Mouse (Mus musculus): Measurements from ENCODE around the gene Insm1. TPM values are rescaled to one million over a fixed set of nuclear protein-coding genes. Genes with fewer than 3 reads are reported as not detected.

The Insm1 gene
- polyA plus RNA-seq, 1 experiment from 2014 or later: not detected

GRCm38 (mm10) chr2:146256321-146256875 lies 34.7 kb downstream of the Insm1 start:
- Histone ChIP-seq H3K9ac (ENCODE audit: low read depth, low read length) (no peak overlapping the region), H3K9me3 (replicated peaks; ENCODE audit: control insufficient read depth, low read length) (no peaks in the 10 kb centered on the region), H3K27me3 (ENCODE audit: control insufficient read depth, insufficient read depth, low read depth, low read length) (no peaks in the 10 kb centered on the region), H3K36me3 (ENCODE audit: control insufficient read depth, insufficient read depth) (no peaks in the 10 kb centered on the region), H3K4me2 (ENCODE audit: low read depth, low read length) (no peak overlapping the region), H3K4me3 (ENCODE audit: low read depth, low read length) (no peak overlapping the region), H3K27ac (ENCODE audit: low read length) (no peak overlapping the region), H3K4me1 (ENCODE audit: control insufficient read depth, low read depth, low read length) (no peaks in the 10 kb centered on the region)
- WGBS (ENCODE audit: insufficient replicate concordance): 57% methylated on average over 3 of the region's 3 CpGs
- no peak for ATAC-seq (ENCODE audit: low read depth)

- no peak overlapping the region for H3K27ac ChIP-seq (ENCODE audit: low read length)
- H3K4me3 ChIP-seq (ENCODE audit: low read depth, low read length): no peak overlapping the region
- H3K9ac ChIP-seq (ENCODE audit: low read depth, low read length): no peak overlapping the region
- no peak overlapping the region for H3K4me2 ChIP-seq (ENCODE audit: low read depth, low read length)
- ATAC-seq (ENCODE audit: low read depth): no peak
- H3K9me3 ChIP-seq (replicated peaks; ENCODE audit: control insufficient read depth, low read length): no peaks in the 10 kb centered on the region
- H3K36me3 ChIP-seq (ENCODE audit: control insufficient read depth, insufficient read depth): no peaks in the 10 kb centered on the region
- H3K27me3 ChIP-seq (ENCODE audit: control insufficient read depth, insufficient read depth, low read depth, low read length): no peaks in the 10 kb centered on the region
- WGBS (ENCODE audit: insufficient replicate concordance): 47% methylated on average over 3 of the region's 3 CpGs
- no peaks in the 10 kb centered on the region for H3K4me1 ChIP-seq (ENCODE audit: control insufficient read depth, low read depth, low read length)
Measured at GRCm38 (mm10) chr2:146257037-146257436, 35.3 kb downstream of the Insm1 start.

- Histone ChIP-seq H3K4me2 (ENCODE audit: low read depth, low read length) (no peak overlapping the region), H3K36me3 (ENCODE audit: control insufficient read depth, insufficient read depth) (no peaks in the 10 kb centered on the region), H3K4me1 (ENCODE audit: control insufficient read depth, low read depth, low read length) (no peaks in the 10 kb centered on the region), H3K27ac (ENCODE audit: low read length) (no peak overlapping the region), H3K4me3 (ENCODE audit: low read depth, low read length) (no peak overlapping the region), H3K27me3 (ENCODE audit: control insufficient read depth, insufficient read depth, low read depth, low read length) (no peaks in the 10 kb centered on the region), H3K9me3 (replicated peaks; ENCODE audit: control insufficient read depth, low read length) (no peaks in the 10 kb centered on the region), H3K9ac (ENCODE audit: low read depth, low read length) (no peak overlapping the region)
- ATAC-seq (ENCODE audit: low read depth): no peak
- 71% methylated on average over 3 of the region's 3 CpGs for WGBS (ENCODE audit: insufficient replicate concordance)
Measured at GRCm38 (mm10) chr2:146257609-146258008, 35.9 kb downstream of the Insm1 start.

DNA sequence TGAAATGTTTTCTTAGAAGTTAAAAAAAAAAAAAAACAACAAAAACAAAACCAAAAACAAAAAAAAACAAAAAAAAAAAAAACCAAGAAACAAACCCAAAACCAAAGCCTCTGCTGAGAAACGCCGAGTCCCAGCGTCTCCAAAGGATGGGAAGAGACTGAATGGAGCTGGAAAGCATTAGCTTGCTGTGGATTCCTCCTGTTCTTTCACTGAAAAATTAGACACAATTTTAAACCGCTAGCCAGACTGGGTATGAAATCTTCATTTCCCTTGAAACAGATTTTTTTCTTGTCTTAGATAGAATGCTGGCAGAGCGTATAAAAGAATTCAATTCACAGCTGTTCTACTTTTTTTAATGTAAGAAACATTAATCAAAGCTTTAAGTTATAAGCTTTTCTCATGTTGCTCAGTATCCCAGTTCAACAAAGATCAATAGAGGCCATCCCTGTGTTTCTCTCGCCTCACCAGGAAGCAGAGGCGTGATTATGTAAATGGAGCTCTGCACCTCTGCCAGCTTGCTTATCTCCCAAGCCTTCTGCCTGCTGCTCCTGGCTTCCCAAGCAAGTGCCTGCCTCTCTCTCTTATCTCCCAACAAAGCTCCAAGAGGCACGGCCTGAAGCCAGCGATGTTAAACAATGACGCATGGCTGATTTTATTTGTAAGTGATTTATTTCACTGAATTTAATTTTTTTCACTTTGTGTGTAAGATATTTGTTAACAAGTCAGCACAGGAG lies 37.2 kb downstream of the Insm1 start:
- no peak for ATAC-seq (ENCODE audit: low read depth)
- Histone ChIP-seq H3K27me3 (ENCODE audit: control insufficient read depth, insufficient read depth, low read depth, low read length) (no peaks in the 10 kb centered on the region), H3K9me3 (replicated peaks; ENCODE audit: control insufficient read depth, low read length) (no peaks in the 10 kb centered on the region), H3K4me1 (ENCODE audit: control insufficient read depth, low read depth, low read length) (no peaks in the 10 kb centered on the region), H3K27ac (ENCODE audit: low read length) (no peak overlapping the region), H3K4me3 (ENCODE audit: low read depth, low read length) (no peak overlapping the region), H3K36me3 (ENCODE audit: control insufficient read depth, insufficient read depth) (no peaks in the 10 kb centered on the region), H3K4me2 (ENCODE audit: low read depth, low read length) (no peak overlapping the region), H3K9ac (ENCODE audit: low read depth, low read length) (no peak overlapping the region)
- WGBS (ENCODE audit: insufficient replicate concordance): 39% methylated on average over 10 of the region's 10 CpGs

- H3K9me3 ChIP-seq (replicated peaks; ENCODE audit: control insufficient read depth, low read length): no peaks in the 10 kb centered on the region
- WGBS (ENCODE audit: insufficient replicate concordance): 64% methylated on average over 18 of the region's 18 CpGs
- no peak overlapping the region for H3K4me3 ChIP-seq (ENCODE audit: low read depth, low read length)
- no peak overlapping the region for H3K4me2 ChIP-seq (ENCODE audit: low read depth, low read length)
- no peak overlapping the region for H3K27ac ChIP-seq (ENCODE audit: low read length)
- no peaks in the 10 kb centered on the region for H3K4me1 ChIP-seq (ENCODE audit: control insufficient read depth, low read depth, low read length)
- no peaks in the 10 kb centered on the region for H3K36me3 ChIP-seq (ENCODE audit: control insufficient read depth, insufficient read depth)
- no peaks in the 10 kb centered on the region for H3K27me3 ChIP-seq (ENCODE audit: control insufficient read depth, insufficient read depth, low read depth, low read length)
- H3K9ac ChIP-seq (ENCODE audit: low read depth, low read length): no peak overlapping the region
- ATAC-seq (ENCODE audit: low read depth): no peak
Measured at GRCm38 (mm10) chr2:146259787-146260560, 38.3 kb downstream of the Insm1 start.

- Histone ChIP-seq H3K27me3 (ENCODE audit: control insufficient read depth, insufficient read depth, low read depth, low read length) (no peaks in the 10 kb centered on the region), H3K4me3 (ENCODE audit: low read depth, low read length) (no peak overlapping the region), H3K27ac (ENCODE audit: low read length) (no peak overlapping the region), H3K9ac (ENCODE audit: low read depth, low read length) (no peak overlapping the region), H3K9me3 (replicated peaks; ENCODE audit: control insufficient read depth, low read length) (no peaks in the 10 kb centered on the region), H3K4me2 (ENCODE audit: low read depth, low read length) (no peak overlapping the region), H3K36me3 (ENCODE audit: control insufficient read depth, insufficient read depth) (no peaks in the 10 kb centered on the region), H3K4me1 (ENCODE audit: control insufficient read depth, low read depth, low read length) (no peaks in the 10 kb centered on the region)
- ATAC-seq (ENCODE audit: low read depth): no peak
- WGBS (ENCODE audit: insufficient replicate concordance): 82% methylated on average over 4 of the region's 4 CpGs
Measured at GRCm38 (mm10) chr2:146261146-146261545, 39.4 kb downstream of the Insm1 start.

DNA sequence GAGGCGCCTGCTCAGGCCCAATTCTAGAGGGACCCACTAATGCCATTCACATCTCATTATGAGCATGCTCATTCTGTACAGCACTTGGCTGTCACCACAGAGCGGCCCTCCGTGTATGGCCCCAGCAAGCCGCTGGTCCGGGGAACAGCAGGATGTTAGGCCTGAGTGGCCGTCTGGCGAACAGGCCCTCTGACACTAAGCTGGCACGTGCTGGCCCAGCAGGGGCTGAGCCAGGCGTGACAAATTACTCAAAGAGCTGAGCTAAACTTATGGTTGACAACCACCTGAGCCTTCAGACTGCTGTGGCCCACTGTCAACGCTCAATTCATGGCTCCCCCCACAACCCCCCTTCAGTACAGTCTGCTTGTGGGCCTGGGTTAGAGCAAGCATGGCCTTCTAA lies 40.5 kb downstream of the Insm1 start:
- 69% methylated on average over 10 of the region's 10 CpGs for WGBS (ENCODE audit: insufficient replicate concordance)
- Histone ChIP-seq H3K9ac (ENCODE audit: low read depth, low read length) (no peak overlapping the region), H3K4me3 (ENCODE audit: low read depth, low read length) (no peak overlapping the region), H3K27ac (ENCODE audit: low read length) (no peak overlapping the region), H3K27me3 (ENCODE audit: control insufficient read depth, insufficient read depth, low read depth, low read length) (no peaks in the 10 kb centered on the region), H3K4me1 (ENCODE audit: control insufficient read depth, low read depth, low read length) (no peaks in the 10 kb centered on the region), H3K36me3 (ENCODE audit: control insufficient read depth, insufficient read depth) (no peaks in the 10 kb centered on the region), H3K9me3 (replicated peaks; ENCODE audit: control insufficient read depth, low read length) (no peaks in the 10 kb centered on the region), H3K4me2 (ENCODE audit: low read depth, low read length) (no peak overlapping the region)
- ATAC-seq (ENCODE audit: low read depth): no peak

GRCm38 (mm10) chr2:146262966-146263365 lies 41.2 kb downstream of the Insm1 start:
- H3K4me3 ChIP-seq (ENCODE audit: low read depth, low read length): no peak overlapping the region
- no peak overlapping the region for H3K4me2 ChIP-seq (ENCODE audit: low read depth, low read length)
- no peak for ATAC-seq (ENCODE audit: low read depth)
- H3K27me3 ChIP-seq (ENCODE audit: control insufficient read depth, insufficient read depth, low read depth, low read length): no peaks in the 10 kb centered on the region
- H3K27ac ChIP-seq (ENCODE audit: low read length): no peak overlapping the region
- H3K9ac ChIP-seq (ENCODE audit: low read depth, low read length): no peak overlapping the region
- no peaks in the 10 kb centered on the region for H3K4me1 ChIP-seq (ENCODE audit: control insufficient read depth, low read depth, low read length)
- H3K36me3 ChIP-seq (ENCODE audit: control insufficient read depth, insufficient read depth): no peaks in the 10 kb centered on the region
- H3K9me3 ChIP-seq (replicated peaks; ENCODE audit: control insufficient read depth, low read length): no peaks in the 10 kb centered on the region

GRCm38 (mm10) chr2:146265045-146265444 lies 43.3 kb downstream of the Insm1 start:
- Histone ChIP-seq H3K27ac (ENCODE audit: low read length) (no peak overlapping the region), H3K9me3 (replicated peaks; ENCODE audit: control insufficient read depth, low read length) (no peaks in the 10 kb centered on the region), H3K9ac (ENCODE audit: low read depth, low read length) (no peak overlapping the region), H3K4me3 (ENCODE audit: low read depth, low read length) (no peak overlapping the region), H3K4me1 (ENCODE audit: control insufficient read depth, low read depth, low read length) (no peaks in the 10 kb centered on the region), H3K27me3 (ENCODE audit: control insufficient read depth, insufficient read depth, low read depth, low read length) (no peaks in the 10 kb centered on the region), H3K4me2 (ENCODE audit: low read depth, low read length) (no peak overlapping the region), H3K36me3 (ENCODE audit: control insufficient read depth, insufficient read depth) (no peaks in the 10 kb centered on the region)
- ATAC-seq (ENCODE audit: low read depth): no peak
- 51% methylated on average over 4 of the region's 4 CpGs for WGBS (ENCODE audit: insufficient replicate concordance)
